Mouse (Mus musculus): ENCODE data around the gene Zbtb20. TPM values are rescaled to one million over a fixed set of nuclear protein-coding genes. Genes with fewer than 3 reads are reported as not detected.

Gene Zbtb20
- total and polyA plus RNA-seq, 2 experiments from 2014 or later, result 19.8 to 45.8 TPM

DNA sequence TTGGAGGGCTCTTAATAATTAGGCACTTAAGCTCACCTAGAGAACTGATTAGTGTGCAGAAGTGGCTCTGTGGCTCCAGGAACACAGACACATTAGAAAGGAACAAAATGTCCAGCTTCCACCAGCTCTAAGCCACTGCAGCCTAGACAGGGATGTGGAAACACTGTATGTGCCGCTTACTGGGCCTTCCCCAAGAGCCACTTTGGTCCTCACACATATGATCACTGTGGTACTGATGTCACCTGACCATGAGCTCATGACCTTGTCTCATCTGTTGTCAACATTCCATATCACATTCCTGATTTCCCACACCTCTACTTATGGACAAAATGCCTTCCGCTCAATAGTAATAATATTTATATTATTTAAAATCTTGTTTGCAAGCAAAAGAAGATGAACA, 553.3 kb downstream of the Zbtb20 start:
- Histone ChIP-seq H3K36me3 (replicated peaks; ENCODE audit: control insufficient read depth, insufficient read depth, low read length) (no peaks in the 10 kb centered on the region), H3K4me1 (ENCODE audit: control insufficient read depth, insufficient read depth) (0 out of 2 replicates have a peak, but pooled peaks cover 7% of the 10 kb centered on the region), H3K9me3 (replicated peaks; ENCODE audit: control insufficient read depth, low read length) (no peaks in the 10 kb centered on the region), H3K4me3 (ENCODE audit: low read depth, low read length) (no peak overlapping the region), H3K9ac (replicated peaks; ENCODE audit: low read depth, low read length) (no peak overlapping the region), H3K27me3 (ENCODE audit: control insufficient read depth, insufficient read depth, low read length) (no peaks in the 10 kb centered on the region), H3K27ac (ENCODE audit: low read depth) (no peak overlapping the region), H3K4me2 (ENCODE audit: low read depth, low read length) (no peak overlapping the region)
- 89% methylated on average over 2 of the region's 2 CpGs for WGBS
- no peak for DNase-seq (ENCODE audit: low spot score)
- no peak for TF ChIP-seq EP300 (IDR thresholded peaks at IDR 0.05; ENCODE audit: low read depth)
- no peak for TF ChIP-seq CTCF (IDR thresholded peaks at IDR 0.05; ENCODE audit: low read depth)
- ATAC-seq (ENCODE audit: insufficient read depth, low read depth), result no peak

GRCm38 (mm10) chr16:43430030-43430429, 554.3 kb downstream of the Zbtb20 start:
- no peak overlapping the region for H3K4me3 ChIP-seq (ENCODE audit: low read depth, low read length)
- TF ChIP-seq EP300 (IDR thresholded peaks at IDR 0.05; ENCODE audit: low read depth) (no peak), CTCF (IDR thresholded peaks at IDR 0.05; ENCODE audit: low read depth) (no peak)
- 55% methylated on average over 4 of the region's 4 CpGs for whole genome bisulfite sequencing
- no peaks in the 10 kb centered on the region for H3K27me3 ChIP-seq (ENCODE audit: control insufficient read depth, insufficient read depth, low read length)
- H3K9me3 ChIP-seq (replicated peaks; ENCODE audit: control insufficient read depth, low read length), result no peaks in the 10 kb centered on the region
- H3K27ac ChIP-seq (ENCODE audit: low read depth), result no peak overlapping the region
- ATAC-seq (ENCODE audit: insufficient read depth, low read depth), result no peak
- H3K4me2 ChIP-seq (ENCODE audit: low read depth, low read length), result no peak overlapping the region
- H3K9ac ChIP-seq (replicated peaks; ENCODE audit: low read depth, low read length), result no peak overlapping the region
- H3K36me3 ChIP-seq (replicated peaks; ENCODE audit: control insufficient read depth, insufficient read depth, low read length), result no peaks in the 10 kb centered on the region
- no peak for DNase-seq (ENCODE audit: low spot score)
- H3K4me1 ChIP-seq (ENCODE audit: control insufficient read depth, insufficient read depth), result 0 out of 2 replicates have a peak, but pooled peaks cover 7% of the 10 kb centered on the region

DNA sequence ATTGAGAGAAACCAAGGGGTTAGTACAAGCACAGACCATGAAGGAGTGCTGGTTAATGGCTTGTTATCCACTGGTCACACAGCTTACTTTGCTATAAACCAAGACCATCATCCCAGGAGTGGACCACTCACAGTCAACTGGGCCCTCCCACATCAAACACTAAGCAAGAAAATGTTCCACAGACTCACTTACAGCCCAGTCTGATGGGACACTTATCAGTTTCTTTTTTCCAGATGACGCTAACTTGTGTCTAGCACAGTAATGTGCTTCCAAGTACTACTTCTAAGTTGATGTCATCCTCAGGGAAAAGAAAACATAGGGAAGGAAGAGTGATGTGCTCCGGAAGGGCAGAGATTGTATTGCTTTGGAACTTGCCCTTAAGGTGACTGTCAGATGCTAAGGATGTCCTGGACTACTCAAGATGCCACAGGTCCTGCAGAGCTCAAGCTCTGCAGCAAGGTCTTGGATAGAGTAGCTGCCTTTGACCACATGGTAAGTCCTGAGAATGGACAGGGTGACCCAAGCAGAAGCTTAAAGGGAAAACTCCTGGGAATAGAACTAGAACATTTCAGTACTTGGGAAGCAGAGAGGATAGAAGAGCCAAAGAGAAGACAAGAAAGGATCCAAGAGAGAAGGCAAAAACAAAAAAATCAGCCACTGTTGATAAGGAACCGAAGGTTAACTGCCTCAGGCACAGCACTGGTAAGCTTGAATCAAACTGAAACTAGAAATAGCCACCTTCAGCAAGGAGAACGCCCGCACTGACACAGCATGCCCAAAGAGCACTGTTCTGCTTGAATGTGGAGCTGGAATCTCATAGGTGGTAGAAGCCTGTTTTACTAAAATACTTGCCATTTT, 556.1 kb downstream of the Zbtb20 start:
- Histone ChIP-seq H3K4me1 (ENCODE audit: control insufficient read depth, insufficient read depth) (0 out of 2 replicates have a peak, but pooled peaks cover 7% of the 10 kb centered on the region), H3K9me3 (replicated peaks; ENCODE audit: control insufficient read depth, low read length) (no peaks in the 10 kb centered on the region), H3K27ac (ENCODE audit: low read depth) (peak overlapping the region; percentile 43), H3K9ac (replicated peaks; ENCODE audit: low read depth, low read length) (no peak overlapping the region), H3K27me3 (ENCODE audit: control insufficient read depth, insufficient read depth, low read length) (no peaks in the 10 kb centered on the region), H3K4me3 (ENCODE audit: low read depth, low read length) (no peak overlapping the region), H3K4me2 (ENCODE audit: low read depth, low read length) (peak overlapping the region; percentile 37), H3K36me3 (replicated peaks; ENCODE audit: control insufficient read depth, insufficient read depth, low read length) (no peaks in the 10 kb centered on the region)
- WGBS, result 44% methylated on average over 5 of the region's 5 CpGs
- ATAC-seq (ENCODE audit: insufficient read depth, low read depth) (peak; percentile 24; the same call in 1 of the 2 replicates), DNase-seq (ENCODE audit: low spot score) (peak; percentile 31)
- TF ChIP-seq CTCF (IDR thresholded peaks at IDR 0.05; ENCODE audit: low read depth) (no peak), EP300 (IDR thresholded peaks at IDR 0.05; ENCODE audit: low read depth) (no peak)

GRCm38 (mm10) chr16:43434941-43435340, 559.3 kb downstream of the Zbtb20 start:
- Histone ChIP-seq H3K36me3 (replicated peaks; ENCODE audit: control insufficient read depth, insufficient read depth, low read length) (no peaks in the 10 kb centered on the region), H3K9ac (replicated peaks; ENCODE audit: low read depth, low read length) (no peak overlapping the region), H3K4me1 (ENCODE audit: control insufficient read depth, insufficient read depth) (0 out of 2 replicates have a peak, but pooled peaks cover 7% of the 10 kb centered on the region), H3K4me3 (ENCODE audit: low read depth, low read length) (no peak overlapping the region), H3K9me3 (replicated peaks; ENCODE audit: control insufficient read depth, low read length) (no peaks in the 10 kb centered on the region), H3K27ac (ENCODE audit: low read depth) (no peak overlapping the region), H3K4me2 (ENCODE audit: low read depth, low read length) (no peak overlapping the region), H3K27me3 (ENCODE audit: control insufficient read depth, insufficient read depth, low read length) (no peaks in the 10 kb centered on the region)
- 0 out of 2 replicates have a peak, but pooled peaks have one; percentile 44 for ATAC-seq (ENCODE audit: insufficient read depth, low read depth)
- DNase-seq (ENCODE audit: low spot score), result peak; percentile 69
- WGBS, result 66% methylated on average over 3 of the region's 3 CpGs
- TF ChIP-seq CTCF (IDR thresholded peaks at IDR 0.05; ENCODE audit: low read depth) (peak; percentile 60), EP300 (IDR thresholded peaks at IDR 0.05; ENCODE audit: low read depth) (no peak)

- Histone ChIP-seq H3K4me1 (ENCODE audit: control insufficient read depth, insufficient read depth) (0 out of 2 replicates have a peak, but pooled peaks cover 9% of the 10 kb centered on the region), H3K4me3 (ENCODE audit: low read depth, low read length) (no peak overlapping the region), H3K9ac (replicated peaks; ENCODE audit: low read depth, low read length) (no peak overlapping the region), H3K4me2 (ENCODE audit: low read depth, low read length) (no peak overlapping the region), H3K36me3 (replicated peaks; ENCODE audit: control insufficient read depth, insufficient read depth, low read length) (no peaks in the 10 kb centered on the region), H3K27ac (ENCODE audit: low read depth) (peak overlapping the region; percentile 30; the same call in 1 of the 2 replicates), H3K27me3 (ENCODE audit: control insufficient read depth, insufficient read depth, low read length) (no peaks in the 10 kb centered on the region), H3K9me3 (replicated peaks; ENCODE audit: control insufficient read depth, low read length) (no peaks in the 10 kb centered on the region)
- DNase-seq (ENCODE audit: low spot score) (no peak), ATAC-seq (ENCODE audit: insufficient read depth, low read depth) (no peak; the same call in 1 of the 2 replicates)
- WGBS, result 61% methylated on average over 8 of the region's 8 CpGs
- TF ChIP-seq CTCF (IDR thresholded peaks at IDR 0.05; ENCODE audit: low read depth), result no peak
- no peak for TF ChIP-seq EP300 (IDR thresholded peaks at IDR 0.05; ENCODE audit: low read depth)
Measured at GRCm38 (mm10) chr16:43438878-43439371, 563.2 kb downstream of the Zbtb20 start.

Data from heart, postnatal 0 days (tissue).